Mouse (Mus musculus): ENCODE data around the gene Meioc. TPM values are rescaled to one million over a fixed set of nuclear protein-coding genes. Genes with fewer than 3 reads are reported as not detected.

Meioc gene
- polyA plus RNA-seq (2014; fragmentation: Nextera tagmentation; extraction: Ambion mirVana) = 0.31 and 1.3 TPM in 2 replicates

DNA sequence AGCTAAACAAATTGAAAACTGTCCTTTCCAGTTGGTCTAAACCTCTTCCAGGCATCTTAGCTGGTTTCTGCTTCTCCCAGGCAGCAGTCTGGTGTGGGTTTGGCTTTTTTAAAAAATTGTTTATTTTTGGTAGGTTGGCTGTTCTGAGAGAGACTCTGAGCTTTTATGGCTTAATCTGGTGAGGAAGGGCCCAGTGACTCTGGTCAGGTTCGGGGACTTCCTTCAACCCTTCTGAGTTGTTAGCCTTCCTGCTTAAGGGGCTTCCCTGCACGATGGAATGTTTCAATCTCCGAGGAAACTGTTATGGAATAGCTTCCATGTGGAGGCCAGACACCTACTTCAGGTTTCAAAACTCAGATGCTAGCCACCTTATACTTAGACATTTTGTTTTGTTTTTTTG is at the start of gene Meioc:
TSS of gene Meioc (plus strand) at position 301 of the 400 bp plus-strand sequence.
- peak; percentile 27 for DNase-seq (ENCODE audit: low spot score)
- Histone ChIP-seq H3K4me2 (ENCODE audit: low read length) (no peak within 1 kb of the TSS), H3K9ac (ENCODE audit: low read length) (no peak within 1 kb of the TSS), H3K9me3 (ENCODE audit: control insufficient read depth, low read length) (peaks cover 13% of the 10 kb centered on the region), H3K27me3 (replicated peaks; ENCODE audit: control insufficient read depth, insufficient read depth, low read length) (peaks cover 28% of the 10 kb centered on the region), H3K4me1 (replicated peaks; ENCODE audit: control insufficient read depth, insufficient read depth, low read length) (no peaks in the 10 kb centered on the region), H3K36me3 (ENCODE audit: control insufficient read depth, insufficient read depth, low read length) (no peaks in the 10 kb centered on the region), H3K27ac (ENCODE audit: low read depth) (no peak within 1 kb of the TSS), H3K4me3 (ENCODE audit: low read depth, low read length) (no peak within 1 kb of the TSS)
- WGBS = 72% methylated on average over 3 of the region's 3 CpGs
- ATAC-seq (replicated peaks; ENCODE audit: low FRiP score, low TSS enrichment, low read depth) = no peak

DNA sequence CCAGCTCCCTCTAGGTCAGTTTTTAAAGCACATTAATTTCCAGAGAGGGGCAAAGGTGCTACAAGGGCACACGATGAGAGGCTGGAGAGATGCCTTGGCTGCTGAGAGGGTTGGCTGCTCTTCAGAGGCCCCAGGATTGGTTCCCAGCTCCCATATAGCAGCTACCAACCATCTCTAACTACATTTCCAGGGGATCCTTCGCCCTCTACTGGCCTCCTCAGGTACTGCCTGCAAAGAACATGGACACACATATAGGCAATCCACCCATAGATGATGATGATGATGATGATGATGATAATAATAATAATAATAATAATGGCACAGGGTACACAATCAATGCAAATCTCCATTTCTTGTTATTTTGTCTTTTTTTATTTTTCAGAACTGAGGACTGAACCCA is 44.1 kb upstream of the Meioc start:
- H3K27me3 ChIP-seq (replicated peaks; ENCODE audit: control insufficient read depth, insufficient read depth, low read length) = no peaks in the 10 kb centered on the region
- no peak overlapping the region for H3K4me2 ChIP-seq (ENCODE audit: low read length)
- H3K27ac ChIP-seq (ENCODE audit: low read depth) = no peak overlapping the region
- peaks cover 12% of the 10 kb centered on the region for H3K4me1 ChIP-seq (replicated peaks; ENCODE audit: control insufficient read depth, insufficient read depth, low read length)
- ATAC-seq (replicated peaks; ENCODE audit: low FRiP score, low TSS enrichment, low read depth) (no peak), DNase-seq (ENCODE audit: low spot score) (no peak)
- H3K4me3 ChIP-seq (ENCODE audit: low read depth, low read length) = no peak overlapping the region
- WGBS = 75% methylated on average over 2 of the region's 2 CpGs
- H3K9me3 ChIP-seq (ENCODE audit: control insufficient read depth, low read length) = peaks cover 5% of the 10 kb centered on the region
- H3K9ac ChIP-seq (ENCODE audit: low read length) = no peak overlapping the region
- H3K36me3 ChIP-seq (ENCODE audit: control insufficient read depth, insufficient read depth, low read length) = no peaks in the 10 kb centered on the region

DNA sequence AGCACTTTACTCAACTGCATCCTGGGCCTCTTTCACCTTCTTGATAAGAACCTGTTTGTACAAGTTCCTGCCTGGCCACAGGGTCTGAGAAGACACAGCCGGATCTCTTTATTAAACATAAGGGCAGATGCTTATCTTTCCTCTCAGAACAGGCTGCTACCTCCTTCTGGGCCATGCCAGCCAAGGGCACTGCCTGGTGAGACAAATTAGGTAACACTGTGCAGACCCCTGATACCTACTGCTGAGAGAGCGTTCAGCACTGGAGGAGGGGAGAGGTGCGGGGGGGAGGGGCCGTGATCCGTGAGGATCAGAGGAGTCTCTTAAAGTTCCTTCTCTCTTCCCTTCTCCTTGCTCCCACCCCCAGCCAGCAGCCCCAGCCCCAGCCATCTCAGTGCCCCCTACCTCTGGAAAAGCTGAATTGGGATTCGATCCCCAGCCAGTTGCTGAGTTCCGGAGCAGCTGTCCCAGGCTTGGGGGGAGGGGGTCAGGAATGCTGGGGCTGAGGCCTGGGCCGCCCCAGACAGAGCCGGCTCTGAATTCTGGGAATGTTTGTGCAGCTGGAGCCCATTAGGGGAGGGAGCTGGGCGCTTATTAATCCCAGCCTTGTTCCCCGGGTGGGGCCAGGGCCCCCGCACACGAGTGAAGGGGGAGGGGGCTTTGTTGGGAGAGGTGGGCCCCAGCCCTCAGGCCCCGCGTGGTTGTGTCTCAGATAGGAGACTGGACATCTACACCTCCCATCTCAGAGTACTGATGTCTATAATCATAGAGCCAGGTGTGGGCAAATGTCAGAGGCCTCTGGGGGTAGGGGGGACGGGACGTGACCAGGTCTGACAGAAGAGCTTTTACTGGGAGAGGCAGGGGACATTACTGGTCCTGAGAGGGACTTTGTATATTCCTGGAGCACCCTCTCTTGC is 39.4 kb upstream of the Meioc start:
- ATAC-seq (replicated peaks; ENCODE audit: low FRiP score, low TSS enrichment, low read depth) (peak; percentile 90), DNase-seq (ENCODE audit: low spot score) (peak; percentile 77)
- peak overlapping the region; percentile 43 for H3K4me2 ChIP-seq (ENCODE audit: low read length)
- H3K27me3 ChIP-seq (replicated peaks; ENCODE audit: control insufficient read depth, insufficient read depth, low read length) = no peaks in the 10 kb centered on the region
- H3K36me3 ChIP-seq (ENCODE audit: control insufficient read depth, insufficient read depth, low read length) = no peaks in the 10 kb centered on the region
- H3K9me3 ChIP-seq (ENCODE audit: control insufficient read depth, low read length) = peaks cover 5% of the 10 kb centered on the region
- peak overlapping the region; percentile 30 for H3K9ac ChIP-seq (ENCODE audit: low read length)
- peaks cover 22% of the 10 kb centered on the region for H3K4me1 ChIP-seq (replicated peaks; ENCODE audit: control insufficient read depth, insufficient read depth, low read length)
- WGBS = 3% methylated on average over 17 of the region's 17 CpGs
- H3K27ac ChIP-seq (ENCODE audit: low read depth) = peak overlapping the region; percentile 89
- H3K4me3 ChIP-seq (ENCODE audit: low read depth, low read length) = peak overlapping the region; percentile 12; the same call in 1 of the 2 replicates

DNA sequence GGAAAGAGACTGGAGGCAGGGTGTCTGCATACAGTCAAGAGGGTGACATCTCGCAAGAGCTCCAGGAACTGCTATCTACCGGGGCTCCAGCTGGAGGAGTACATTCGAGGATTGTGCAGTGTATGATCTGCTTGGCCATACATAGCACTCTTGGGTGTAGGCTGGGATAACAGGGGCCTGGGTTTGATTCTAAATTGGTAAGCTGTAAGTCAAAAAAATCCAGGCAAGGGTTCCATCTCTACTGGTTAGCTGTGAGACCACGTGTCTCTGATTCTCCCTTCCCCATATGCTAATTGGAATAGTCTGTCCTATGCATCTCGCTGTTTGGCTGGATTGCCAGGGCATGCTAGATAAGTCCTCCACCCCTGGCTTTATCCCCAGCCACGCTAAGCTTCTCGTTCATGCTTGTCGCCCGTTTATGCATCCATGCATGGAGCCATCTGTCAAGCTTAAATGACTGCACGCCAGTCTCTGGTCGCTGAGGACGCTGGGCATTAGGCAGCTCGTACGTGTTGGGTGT is 38.6 kb upstream of the Meioc start:
- ATAC-seq (replicated peaks; ENCODE audit: low FRiP score, low TSS enrichment, low read depth) (peak; percentile 28; the same call in 1 of the 2 replicates), DNase-seq (ENCODE audit: low spot score) (no peak)
- Histone ChIP-seq H3K4me2 (ENCODE audit: low read length) (peak overlapping the region; percentile 43), H3K4me3 (ENCODE audit: low read depth, low read length) (no peak overlapping the region), H3K27ac (ENCODE audit: low read depth) (peak overlapping the region; percentile 89), H3K9me3 (ENCODE audit: control insufficient read depth, low read length) (no peaks in the 10 kb centered on the region), H3K36me3 (ENCODE audit: control insufficient read depth, insufficient read depth, low read length) (no peaks in the 10 kb centered on the region), H3K4me1 (replicated peaks; ENCODE audit: control insufficient read depth, insufficient read depth, low read length) (peaks cover 26% of the 10 kb centered on the region), H3K9ac (ENCODE audit: low read length) (no peak overlapping the region), H3K27me3 (replicated peaks; ENCODE audit: control insufficient read depth, insufficient read depth, low read length) (no peaks in the 10 kb centered on the region)
- 36% methylated on average over 14 of the region's 14 CpGs for WGBS

DNA sequence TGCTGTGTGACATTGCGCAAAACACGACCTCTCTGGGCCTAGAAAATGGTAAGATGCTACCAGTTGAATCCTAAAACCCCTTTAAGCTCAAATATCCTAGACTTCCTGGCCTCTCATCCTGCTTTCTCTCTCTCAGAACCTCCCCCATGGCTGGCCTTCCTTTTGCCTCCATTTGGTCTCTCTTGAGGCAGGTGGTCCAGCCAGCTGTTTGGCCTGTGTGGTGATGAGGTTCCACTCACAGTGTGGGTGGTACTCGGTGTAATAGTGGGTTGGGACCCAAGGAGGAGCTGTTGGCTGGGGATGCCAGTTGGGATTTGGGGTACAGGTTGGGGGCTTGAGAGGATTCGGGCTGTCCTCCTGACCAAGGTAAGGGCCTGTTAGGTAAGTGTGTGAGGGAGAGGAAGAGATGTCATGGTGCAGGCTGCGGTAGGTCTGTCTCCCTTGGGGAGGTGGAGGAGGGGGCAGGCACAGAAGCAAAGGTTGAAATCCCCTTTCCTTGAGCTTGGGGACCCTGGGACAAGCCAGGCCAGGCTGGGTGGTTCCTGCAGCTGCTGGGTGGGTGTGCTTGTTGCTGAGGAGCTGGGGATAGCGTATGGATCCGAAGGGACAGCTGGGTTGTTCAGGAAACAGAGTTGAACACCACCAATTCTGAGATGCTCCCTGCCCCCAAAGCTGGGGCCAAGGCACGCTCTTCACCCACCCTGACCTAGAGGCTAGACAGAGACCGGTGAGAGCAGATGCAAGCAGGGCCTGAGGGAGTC is 36.2 kb upstream of the Meioc start:
- ATAC-seq (replicated peaks; ENCODE audit: low FRiP score, low TSS enrichment, low read depth) (no peak), DNase-seq (ENCODE audit: low spot score) (no peak)

DNA sequence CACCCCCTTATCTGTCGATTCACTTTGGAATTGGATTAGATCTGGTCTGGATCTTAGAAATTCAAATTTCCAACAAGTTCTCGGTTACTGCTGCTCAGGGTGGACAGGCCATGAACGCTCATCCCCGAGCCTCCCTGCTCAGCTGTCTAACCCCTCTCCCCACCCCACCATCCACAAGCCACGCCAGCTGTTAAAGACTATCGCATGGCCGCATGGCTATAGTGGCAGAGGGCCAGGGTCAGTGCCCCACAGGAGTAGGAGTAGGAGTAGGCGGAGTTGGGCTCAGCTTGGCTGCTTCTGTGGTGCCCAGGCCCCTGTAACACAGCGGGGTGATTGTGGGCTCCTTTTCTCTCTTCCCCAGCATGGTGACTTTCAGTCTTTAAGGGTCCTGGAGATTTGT is 35.0 kb upstream of the Meioc start:
- no peak for DNase-seq (ENCODE audit: low spot score)
- Histone ChIP-seq H3K9me3 (ENCODE audit: control insufficient read depth, low read length) (no peaks in the 10 kb centered on the region), H3K36me3 (ENCODE audit: control insufficient read depth, insufficient read depth, low read length) (no peaks in the 10 kb centered on the region), H3K4me1 (replicated peaks; ENCODE audit: control insufficient read depth, insufficient read depth, low read length) (peaks cover 51% of the 10 kb centered on the region), H3K27me3 (replicated peaks; ENCODE audit: control insufficient read depth, insufficient read depth, low read length) (no peaks in the 10 kb centered on the region), H3K4me2 (ENCODE audit: low read length) (no peak overlapping the region), H3K4me3 (ENCODE audit: low read depth, low read length) (no peak overlapping the region), H3K27ac (ENCODE audit: low read depth) (no peak overlapping the region), H3K9ac (ENCODE audit: low read length) (no peak overlapping the region)
- WGBS = 68% methylated on average over 9 of the region's 9 CpGs
- no peak for ATAC-seq (replicated peaks; ENCODE audit: low FRiP score, low TSS enrichment, low read depth)

More for the DNA sequence above, 36.2 kb upstream of the Meioc start:
- WGBS = 80% methylated on average over 9 of the region's 9 CpGs
- Histone ChIP-seq H3K4me1 (replicated peaks; ENCODE audit: control insufficient read depth, insufficient read depth, low read length) (peaks cover 43% of the 10 kb centered on the region), H3K27ac (ENCODE audit: low read depth) (no peak overlapping the region), H3K9me3 (ENCODE audit: control insufficient read depth, low read length) (no peaks in the 10 kb centered on the region), H3K27me3 (replicated peaks; ENCODE audit: control insufficient read depth, insufficient read depth, low read length) (no peaks in the 10 kb centered on the region), H3K9ac (ENCODE audit: low read length) (no peak overlapping the region), H3K4me2 (ENCODE audit: low read length) (no peak overlapping the region), H3K4me3 (ENCODE audit: low read depth, low read length) (no peak overlapping the region), H3K36me3 (ENCODE audit: control insufficient read depth, insufficient read depth, low read length) (no peaks in the 10 kb centered on the region)

DNA sequence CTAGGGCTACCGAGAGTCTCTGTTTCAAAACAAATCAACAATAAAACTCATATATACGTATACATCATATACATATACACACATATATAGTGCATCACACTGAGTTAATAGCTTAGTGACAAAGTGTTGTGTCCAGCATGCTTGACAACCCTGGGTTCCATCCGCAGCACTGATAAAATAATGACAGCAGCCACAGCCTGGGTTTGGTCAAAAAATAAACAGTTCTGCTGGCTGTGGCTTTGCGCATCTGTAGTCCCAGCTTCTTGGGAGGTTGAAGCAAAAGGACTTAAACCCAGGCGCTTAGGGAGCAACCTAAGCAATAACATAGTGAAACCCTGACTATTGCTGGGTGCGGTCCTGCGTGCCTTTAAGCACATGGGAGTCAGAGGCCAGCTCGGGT is 34.1 kb upstream of the Meioc start:
- 0 out of 2 replicates have a peak overlapping the region, but pooled peaks have one; percentile 14 for H3K27ac ChIP-seq (ENCODE audit: low read depth)
- no peak for ATAC-seq (replicated peaks; ENCODE audit: low FRiP score, low TSS enrichment, low read depth)
- H3K9ac ChIP-seq (ENCODE audit: low read length) = no peak overlapping the region

DNA sequence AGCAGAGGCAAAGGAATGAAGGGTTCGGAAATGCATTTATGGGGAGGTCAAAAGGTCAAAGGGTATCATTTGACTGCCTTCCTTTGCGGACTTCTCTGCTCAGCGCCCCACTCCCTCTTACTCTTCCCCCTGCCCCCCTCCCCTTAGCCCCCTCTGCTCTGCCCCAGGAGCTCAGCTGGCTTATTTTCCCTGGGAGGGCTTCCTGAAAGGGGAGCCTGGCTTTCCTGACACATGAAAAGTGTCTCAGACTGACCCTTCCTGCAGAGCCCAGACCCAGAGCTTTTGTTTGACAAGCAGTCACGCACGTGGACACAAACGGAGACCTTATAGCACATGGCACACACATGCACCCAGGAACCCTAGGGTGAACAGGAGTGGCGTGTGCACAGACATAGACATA is 32.8 kb upstream of the Meioc start:
- Histone ChIP-seq H3K9ac (ENCODE audit: low read length) (no peak overlapping the region), H3K4me2 (ENCODE audit: low read length) (no peak overlapping the region), H3K27ac (ENCODE audit: low read depth) (no peak overlapping the region), H3K36me3 (ENCODE audit: control insufficient read depth, insufficient read depth, low read length) (no peaks in the 10 kb centered on the region), H3K27me3 (replicated peaks; ENCODE audit: control insufficient read depth, insufficient read depth, low read length) (no peaks in the 10 kb centered on the region), H3K4me3 (ENCODE audit: low read depth, low read length) (no peak overlapping the region), H3K4me1 (replicated peaks; ENCODE audit: control insufficient read depth, insufficient read depth, low read length) (peaks cover 32% of the 10 kb centered on the region), H3K9me3 (ENCODE audit: control insufficient read depth, low read length) (no peaks in the 10 kb centered on the region)
- ATAC-seq (replicated peaks; ENCODE audit: low FRiP score, low TSS enrichment, low read depth) (no peak; the same call in 1 of the 2 replicates), DNase-seq (ENCODE audit: low spot score) (no peak)
- WGBS = 22% methylated on average over 7 of the region's 7 CpGs

More for the DNA sequence above, 34.1 kb upstream of the Meioc start:
- Histone ChIP-seq H3K36me3 (ENCODE audit: control insufficient read depth, insufficient read depth, low read length) (no peaks in the 10 kb centered on the region), H3K27me3 (replicated peaks; ENCODE audit: control insufficient read depth, insufficient read depth, low read length) (no peaks in the 10 kb centered on the region), H3K4me2 (ENCODE audit: low read length) (no peak overlapping the region), H3K9me3 (ENCODE audit: control insufficient read depth, low read length) (no peaks in the 10 kb centered on the region), H3K4me1 (replicated peaks; ENCODE audit: control insufficient read depth, insufficient read depth, low read length) (peaks cover 42% of the 10 kb centered on the region), H3K4me3 (ENCODE audit: low read depth, low read length) (no peak overlapping the region)
- 30% methylated on average over 8 of the region's 8 CpGs for WGBS
- no peak for DNase-seq (ENCODE audit: low spot score)

Measured in intestine, embryonic 14.5 days (tissue).